Mouse (Mus musculus) C2C12 (cell line): ENCODE measurements around the gene Sema3b. TPM values are rescaled to one million over a fixed set of nuclear protein-coding genes. Genes with fewer than 3 reads are reported as not detected.

ENCODE experiments used
- H3K27me3 ChIP-seq: one replicate; pipeline ENCODE4 v1.6.1; 2011; ENCODE audit not compliant: control insufficient read depth, insufficient read depth, insufficient read length
- H3K36me3 ChIP-seq: one replicate; pipeline ENCODE4 v1.6.1; 2011; ENCODE audit not compliant: control insufficient read depth, insufficient read depth
- H3K4me3 ChIP-seq: one replicate; pipeline ENCODE4 v1.5.1; 2011; ENCODE audit warnings: mild to moderate bottlenecking, control low read depth; ENCODE audit not compliant: poor library complexity, insufficient read depth, severe bottlenecking
- H3K79me2 ChIP-seq: one replicate; pipeline ENCODE4 v1.6.1; 2011; ENCODE audit not compliant: control insufficient read depth, insufficient read depth
- H3K79me3 ChIP-seq: one replicate; pipeline ENCODE4 v1.6.1; 2011; ENCODE audit warnings: low read depth, control low read depth
- H3ac ChIP-seq: one replicate; pipeline ENCODE3; 2011; ENCODE audit warnings: low read depth; ENCODE audit not compliant: control insufficient read depth, insufficient read length
- CEBPB ChIP-seq: IDR thresholded peaks from one replicate; pipeline ENCODE4 v1.6.1; 2011; ENCODE audit warnings: low read depth, mild to moderate bottlenecking, control low read depth, moderate library complexity
- CTCF ChIP-seq: IDR thresholded peaks from one replicate; pipeline ENCODE4 v1.5.1; 2011; ENCODE audit not compliant: control insufficient read depth, insufficient read depth, insufficient read length
- FOSL1 ChIP-seq: IDR thresholded peaks from one replicate; pipeline ENCODE4 v1.8.0; 2011; ENCODE audit warnings: mild to moderate bottlenecking, low read length; ENCODE audit not compliant: poor library complexity, insufficient read depth, severe bottlenecking
- MAX ChIP-seq: IDR thresholded peaks from one replicate; pipeline ENCODE4 v1.6.1; 2011; ENCODE audit warnings: mild to moderate bottlenecking, control low read depth
- MYOD1 ChIP-seq: IDR thresholded peaks from one replicate; pipeline ENCODE4 v1.6.1; 2011; ENCODE audit warnings: low read depth; ENCODE audit not compliant: control insufficient read depth, insufficient read length
- MYOG ChIP-seq: IDR thresholded peaks from one replicate; pipeline ENCODE4 v1.6.1; 2011; ENCODE audit not compliant: control insufficient read depth, insufficient read length; ENCODE audit errors: extremely low read depth
- USF1 ChIP-seq: IDR thresholded peaks from one replicate; pipeline ENCODE4 v1.6.1; 2011; ENCODE audit warnings: low read depth, mild to moderate bottlenecking, control low read depth, moderate library complexity
- polyA plus RNA-seq: library from polyadenylated mRNA; unstranded; fragments of >200 nt; fragmentation: generic; extraction: Trizol; gene quantifications from one replicate; pipeline ENCODE4 v1.2.1, GENCODE M21; 2012; ENCODE audit warnings: missing spikeins

The Sema3b gene
- polyA plus RNA-seq, 1 experiment: 13.7 TPM

DNA sequence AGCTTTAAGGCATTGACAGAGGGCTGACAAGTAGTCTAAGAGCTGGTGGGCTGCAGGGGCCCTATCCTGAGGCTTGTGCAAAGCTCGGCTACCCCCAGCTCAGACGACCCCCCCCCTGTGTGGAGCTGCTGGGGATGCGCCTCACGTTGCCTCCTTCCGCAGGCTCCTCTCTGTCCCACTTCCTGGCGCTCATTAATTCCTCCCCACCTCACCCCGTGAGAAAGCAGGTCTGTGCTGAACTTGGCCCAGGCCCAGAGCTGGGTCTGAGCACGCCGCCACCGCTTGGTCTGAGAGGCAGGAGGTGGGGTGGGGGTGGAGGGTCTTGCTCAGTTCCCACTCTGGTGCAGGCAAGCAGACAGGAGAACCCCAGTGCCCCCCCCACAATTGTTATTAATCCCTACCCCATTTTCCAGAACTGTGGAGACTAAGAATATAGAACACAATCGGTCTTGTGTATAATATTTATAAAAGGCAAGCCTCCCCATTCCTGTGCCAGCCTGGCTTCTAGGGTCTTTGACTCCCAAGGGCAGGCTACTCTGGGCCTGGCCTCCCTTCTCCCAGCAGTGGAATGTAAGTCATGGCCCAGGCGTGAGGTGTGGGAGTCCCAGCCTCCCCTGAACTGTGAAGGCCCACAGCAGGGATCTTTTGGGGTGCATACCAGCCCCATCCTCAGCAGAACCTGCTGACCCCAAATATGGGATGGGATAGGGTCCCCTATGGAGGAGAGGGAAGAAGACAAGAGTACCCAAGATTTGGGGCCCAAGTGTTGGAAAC is 41.9 kb upstream of the Sema3b start:
- peaks cover 14% of the 10 kb centered on the region for H3K27me3 ChIP-seq
- H3K36me3 ChIP-seq: no peaks in the 10 kb centered on the region
- no peaks in the 10 kb centered on the region for H3K79me2 ChIP-seq
- no peak for TF ChIP-seq MYOD1
- no peak for TF ChIP-seq MYOG
- TF ChIP-seq CTCF: no peak
- no peak for TF ChIP-seq USF1
- TF ChIP-seq FOSL1: no peak
- TF ChIP-seq MAX: no peak
- no peak for TF ChIP-seq CEBPB
- H3K4me3 ChIP-seq: no peak overlapping the region
- no peaks in the 10 kb centered on the region for H3K79me3 ChIP-seq
- H3ac ChIP-seq: no peak overlapping the region

DNA sequence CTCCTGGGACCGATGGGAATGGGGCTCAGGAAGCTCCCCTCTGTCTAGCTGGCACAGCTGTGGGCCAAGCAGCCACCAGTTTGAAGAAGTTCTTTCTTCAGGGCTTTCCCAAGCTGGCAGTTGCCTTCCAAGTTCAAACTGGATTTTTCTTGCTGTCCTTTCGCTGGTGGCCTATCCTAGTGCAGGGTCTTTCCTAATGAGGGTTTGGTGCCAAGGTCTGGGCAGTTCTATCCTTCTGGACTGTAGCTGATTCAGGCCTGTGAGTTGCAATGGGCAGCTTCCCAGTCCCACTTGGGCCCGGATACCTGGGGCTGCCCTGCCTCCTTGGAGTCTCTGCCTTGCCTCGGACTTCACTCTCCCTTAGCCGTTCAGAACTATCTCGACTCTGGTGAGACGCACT is 41.2 kb upstream of the Sema3b start:
- TF ChIP-seq MYOG: no peak
- Histone ChIP-seq H3ac (no peak overlapping the region), H3K79me2 (no peaks in the 10 kb centered on the region), H3K79me3 (no peaks in the 10 kb centered on the region), H3K36me3 (no peaks in the 10 kb centered on the region), H3K4me3 (no peak overlapping the region), H3K27me3 (peaks cover 8% of the 10 kb centered on the region)

DNA sequence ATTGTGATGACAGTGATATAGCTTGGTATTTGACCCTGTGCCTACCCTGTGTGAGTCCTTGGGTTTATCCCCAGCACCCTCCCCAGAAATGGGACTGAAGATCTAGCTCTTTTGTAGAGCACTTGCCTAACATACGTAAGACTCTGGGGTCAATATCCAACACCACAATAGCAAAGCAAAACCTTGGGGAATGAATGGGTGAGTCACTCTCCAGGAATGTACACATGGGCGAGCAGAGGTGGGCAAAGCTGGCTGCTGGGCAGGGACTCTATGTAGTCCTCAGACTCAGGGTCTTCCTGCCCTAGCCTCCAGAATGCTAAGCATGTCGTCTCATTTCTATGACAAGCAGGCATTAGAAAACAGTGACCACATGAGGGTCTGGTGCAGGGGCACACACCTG is 39.7 kb upstream of the Sema3b start:
- peaks cover 3% of the 10 kb centered on the region for H3K27me3 ChIP-seq

DNA sequence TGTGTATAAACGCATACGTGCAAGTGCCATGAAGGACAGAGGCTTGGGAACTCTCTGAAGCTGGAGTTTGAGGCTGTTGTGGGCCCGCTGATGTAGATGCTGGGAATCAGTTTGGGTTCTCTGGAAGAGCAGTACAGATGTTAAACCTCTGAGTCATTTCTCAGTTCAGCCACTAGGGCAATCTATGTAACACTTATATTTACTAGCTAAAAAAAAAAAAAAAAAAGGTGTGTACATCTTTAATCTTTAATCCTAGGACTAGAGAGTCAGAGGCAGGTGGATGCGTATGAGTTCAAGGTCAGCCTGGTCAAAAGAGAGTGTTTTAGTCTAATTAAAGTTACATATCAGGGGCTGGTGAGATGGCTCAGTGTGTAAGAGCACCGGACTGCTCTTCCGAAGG is 37.9 kb upstream of the Sema3b start:
- H3K36me3 ChIP-seq: no peaks in the 10 kb centered on the region
- peaks cover 3% of the 10 kb centered on the region for H3K27me3 ChIP-seq
- H3K79me2 ChIP-seq: no peaks in the 10 kb centered on the region
- TF ChIP-seq MYOG: no peak
- TF ChIP-seq MAX: no peak
- TF ChIP-seq USF1: no peak
- H3K4me3 ChIP-seq: no peak overlapping the region
- H3ac ChIP-seq: no peak overlapping the region
- no peaks in the 10 kb centered on the region for H3K79me3 ChIP-seq

More for the DNA sequence above, 39.7 kb upstream of the Sema3b start:
- H3K36me3 ChIP-seq: no peaks in the 10 kb centered on the region
- no peak overlapping the region for H3ac ChIP-seq
- no peaks in the 10 kb centered on the region for H3K79me2 ChIP-seq
- H3K79me3 ChIP-seq: no peaks in the 10 kb centered on the region
- no peak overlapping the region for H3K4me3 ChIP-seq
- TF ChIP-seq MYOG (no peak), MAX (no peak), FOSL1 (no peak), USF1 (no peak), CEBPB (no peak), MYOD1 (no peak), CTCF (no peak)

DNA sequence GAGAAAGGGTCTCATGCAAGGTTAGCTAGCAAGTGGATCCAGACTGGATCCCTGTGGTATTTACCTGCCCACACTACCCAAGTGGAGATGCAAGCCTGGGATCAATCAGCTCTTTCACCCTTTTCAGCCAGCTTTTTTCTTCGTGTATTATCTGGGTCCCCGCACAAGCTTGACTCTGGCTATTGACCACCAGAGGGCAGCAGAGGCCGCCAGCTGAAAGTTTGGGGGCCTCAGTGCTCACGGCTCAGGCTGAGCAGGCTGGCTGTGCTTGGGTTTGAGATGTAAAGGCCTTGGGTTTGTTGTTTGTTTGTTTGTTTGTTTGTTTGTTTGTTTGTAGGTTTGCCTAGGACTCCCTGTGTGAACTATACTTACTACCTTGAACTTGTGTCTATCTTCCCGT is 36.5 kb upstream of the Sema3b start:
- Histone ChIP-seq H3K27me3 (peaks cover 3% of the 10 kb centered on the region), H3K79me3 (no peaks in the 10 kb centered on the region), H3K79me2 (no peaks in the 10 kb centered on the region), H3K4me3 (no peak overlapping the region), H3K36me3 (no peaks in the 10 kb centered on the region), H3ac (peak overlapping the region; percentile 29)
- TF ChIP-seq MYOG (no peak), CTCF (peak; percentile 57)

DNA sequence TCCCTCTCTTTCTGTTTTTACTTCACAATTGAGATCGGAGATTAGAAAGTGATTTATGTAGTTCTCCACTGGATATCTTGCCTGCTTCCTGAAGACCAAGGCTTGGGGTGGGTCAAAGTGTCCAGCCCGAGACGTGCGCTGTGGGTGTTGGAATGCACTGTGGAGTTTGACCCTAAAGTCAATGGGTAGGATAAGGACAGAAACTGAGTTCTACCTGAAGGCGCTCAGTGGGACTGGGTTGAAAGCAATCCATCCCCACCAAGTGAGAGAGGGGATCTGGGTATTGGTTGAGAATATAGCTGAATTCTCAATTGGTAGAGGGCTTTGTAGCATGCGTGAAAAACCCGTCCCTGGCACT is 36.1 kb upstream of the Sema3b start:
- H3K4me3 ChIP-seq: peak overlapping the region; percentile 25
- peaks cover 3% of the 10 kb centered on the region for H3K27me3 ChIP-seq
- H3K79me3 ChIP-seq: no peaks in the 10 kb centered on the region
- no peak overlapping the region for H3ac ChIP-seq
- no peaks in the 10 kb centered on the region for H3K79me2 ChIP-seq
- H3K36me3 ChIP-seq: no peaks in the 10 kb centered on the region
- TF ChIP-seq CTCF (no peak), MYOG (no peak), MAX (no peak), MYOD1 (no peak), USF1 (no peak), FOSL1 (no peak), CEBPB (no peak)
